Mouse (Mus musculus) cortical plate, adult 2 months (tissue): ENCODE data around the gene Ccnj.

Source experiments
- CTCF ChIP-seq: fragments of 200-500 bp; IDR thresholded peaks from 2 replicates; pipeline ENCODE4 v1.5.1; 2011; ENCODE audit warnings: mild to moderate bottlenecking, control low read depth, low read length; ENCODE audit not compliant: insufficient read depth; ENCODE audit errors: extremely low read depth
- POLR2A ChIP-seq: fragments of 200-500 bp; IDR thresholded peaks from 2 replicates; pipeline ENCODE4 v1.6.1; 2011; ENCODE audit warnings: mild to moderate bottlenecking, low read length, control low read depth; ENCODE audit not compliant: insufficient read depth; ENCODE audit errors: extremely low read depth

- TF ChIP-seq POLR2A (0 out of 2 replicates have a peak, but pooled peaks have one; percentile 53), CTCF (peak; percentile 29)
Observed at GRCm38 (mm10) chr19:40872955-40873665, 42.0 kb downstream of the Ccnj start.
